Mouse (Mus musculus): ENCODE results near the gene Olfr1425. TPM values are rescaled to one million over a fixed set of nuclear protein-coding genes. Genes with fewer than 3 reads are reported as not detected.
"Not testable (repeated sequence)": the region's sequence is repeated elsewhere in the genome, so short reads cannot be mapped to it uniquely, and the experiment has no call there.

The Olfr1425 gene
- not detected in 2 replicates for polyA plus RNA-seq (2015; fragmentation: Nextera tagmentation; extraction: Ambion mirVana)

DNA sequence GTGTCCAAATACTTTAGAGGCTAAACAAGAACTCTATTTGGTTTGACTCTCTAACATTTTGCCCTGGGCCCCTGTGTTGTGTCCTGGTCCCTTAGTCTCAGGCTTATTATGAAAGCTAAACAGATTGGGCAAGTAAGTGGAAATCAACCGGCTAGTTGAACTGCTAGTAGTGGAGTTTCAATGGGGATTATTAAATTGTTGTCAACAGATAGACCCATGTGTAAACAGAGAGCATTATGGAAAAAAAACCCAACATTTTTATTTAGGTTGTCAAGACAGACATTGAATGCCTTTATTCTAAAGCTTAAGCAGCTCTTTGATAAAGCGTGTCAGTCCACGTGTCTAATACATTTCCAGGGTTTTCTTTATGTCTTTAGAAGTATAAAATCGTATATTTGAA is at the start of gene Olfr1425:
Gene Olfr1425 (minus strand): TSS at position 101 of the 400 bp plus-strand sequence.
- not testable (repeated sequence) for H3K4me2 ChIP-seq (ENCODE audit: low read depth, low read length); H3K4me3 ChIP-seq (ENCODE audit: low read length); H3K36me3 ChIP-seq (ENCODE audit: control insufficient read depth, insufficient read depth, low read length); H3K27me3 ChIP-seq (replicated peaks; ENCODE audit: control insufficient read depth, insufficient read depth, low read length); ATAC-seq; H3K4me1 ChIP-seq (ENCODE audit: control insufficient read depth, insufficient read depth, low read length); H3K9me3 ChIP-seq (ENCODE audit: control insufficient read depth, low read length); H3K9ac ChIP-seq (ENCODE audit: low read depth, low read length); H3K27ac ChIP-seq (ENCODE audit: low read length)
- WGBS: 86% methylated on average over 4 of the region's 4 CpGs

DNA sequence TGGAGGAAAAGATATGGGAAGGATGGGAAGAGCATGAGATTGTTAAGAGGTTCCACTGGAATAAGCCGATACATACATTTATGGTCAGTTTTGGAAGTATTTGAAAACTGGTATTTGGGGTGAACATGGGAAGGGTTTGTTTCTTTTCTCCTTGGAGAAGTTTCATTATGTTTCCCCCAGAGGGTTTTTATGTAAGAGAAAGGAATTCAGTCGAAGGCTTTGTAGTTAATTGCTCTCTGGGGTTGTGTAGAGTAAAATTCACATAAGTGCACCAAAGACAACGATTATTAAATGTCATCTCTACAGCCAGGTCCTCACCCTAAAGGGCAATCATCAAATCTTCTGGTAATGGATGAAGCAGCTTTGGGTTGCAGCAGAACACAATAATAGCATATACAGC is 45.6 kb upstream of the Olfr1425 start, which contains the start of gene Olfr76:
Gene Olfr76 (minus strand): TSS at position 101 of the 400 bp plus-strand sequence.
- Histone ChIP-seq H3K9ac (ENCODE audit: low read depth, low read length) (no peak within 1 kb of the TSS), H3K4me2 (ENCODE audit: low read depth, low read length) (no peak within 1 kb of the TSS), H3K9me3 (ENCODE audit: control insufficient read depth, low read length) (no peaks in the 10 kb centered on the region), H3K4me3 (ENCODE audit: low read length) (no peak within 1 kb of the TSS), H3K27me3 (replicated peaks; ENCODE audit: control insufficient read depth, insufficient read depth, low read length) (no peaks in the 10 kb centered on the region), H3K4me1 (ENCODE audit: control insufficient read depth, insufficient read depth, low read length) (no peaks in the 10 kb centered on the region), H3K27ac (ENCODE audit: low read length) (no peak within 1 kb of the TSS), H3K36me3 (ENCODE audit: control insufficient read depth, insufficient read depth, low read length) (no peaks in the 10 kb centered on the region)
- ATAC-seq: no peak
- 77% methylated on average over 3 of the region's 3 CpGs for WGBS

DNA sequence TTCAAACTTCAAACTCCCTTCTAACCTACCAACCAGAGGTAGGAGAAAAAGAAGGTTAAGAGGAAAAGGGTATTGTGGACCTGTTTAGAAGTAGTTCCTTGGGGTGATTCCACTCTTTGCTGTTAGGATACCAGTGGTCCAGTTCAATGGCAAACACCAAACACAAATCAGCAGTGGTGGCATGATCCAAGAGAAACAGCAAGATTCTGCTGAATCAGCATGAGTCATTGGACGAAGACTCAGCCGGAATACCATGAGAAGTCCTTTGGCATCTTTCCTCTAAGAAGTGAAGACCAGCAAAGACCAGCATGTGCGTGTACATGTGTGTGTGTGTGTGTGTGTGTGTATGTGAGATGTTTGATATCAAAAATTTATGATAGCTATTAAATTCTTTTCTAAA is 38.9 kb upstream of the Olfr1425 start:
- Histone ChIP-seq H3K9me3 (ENCODE audit: control insufficient read depth, low read length) (no peaks in the 10 kb centered on the region), H3K4me1 (ENCODE audit: control insufficient read depth, insufficient read depth, low read length) (no peaks in the 10 kb centered on the region), H3K4me3 (ENCODE audit: low read length) (no peak overlapping the region), H3K9ac (ENCODE audit: low read depth, low read length) (no peak overlapping the region), H3K4me2 (ENCODE audit: low read depth, low read length) (no peak overlapping the region), H3K27ac (ENCODE audit: low read length) (no peak overlapping the region), H3K27me3 (replicated peaks; ENCODE audit: control insufficient read depth, insufficient read depth, low read length) (no peaks in the 10 kb centered on the region), H3K36me3 (ENCODE audit: control insufficient read depth, insufficient read depth, low read length) (no peaks in the 10 kb centered on the region)
- 91% methylated on average over 3 of the region's 3 CpGs for WGBS
- no peak for ATAC-seq

DNA sequence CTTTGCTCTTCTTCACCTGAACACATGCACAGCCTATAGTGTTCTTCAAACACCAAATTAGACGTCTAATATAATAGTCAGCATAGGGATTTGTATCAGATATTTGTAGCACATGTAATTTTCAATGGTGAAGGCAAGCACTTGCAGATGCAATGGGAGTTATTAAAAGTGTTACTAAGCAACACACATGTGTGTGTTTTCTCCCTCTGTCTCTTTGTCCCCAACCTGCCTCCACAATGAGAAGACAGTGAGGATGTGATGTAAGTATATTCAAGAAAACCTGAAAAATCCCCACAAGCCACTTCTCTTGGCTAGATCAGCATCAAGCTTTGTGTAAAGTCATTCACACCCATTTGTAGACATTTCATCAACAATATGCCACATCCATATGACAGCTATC is 38.3 kb upstream of the Olfr1425 start, which contains the start of gene Olfr1428:
Gene Olfr1428 (minus strand): TSS at position 101 of the 400 bp plus-strand sequence.
- Histone ChIP-seq H3K4me3 (ENCODE audit: low read length) (no peak within 1 kb of the TSS), H3K27ac (ENCODE audit: low read length) (no peak within 1 kb of the TSS), H3K4me2 (ENCODE audit: low read depth, low read length) (no peak within 1 kb of the TSS), H3K9ac (ENCODE audit: low read depth, low read length) (no peak within 1 kb of the TSS), H3K36me3 (ENCODE audit: control insufficient read depth, insufficient read depth, low read length) (no peaks in the 10 kb centered on the region), H3K27me3 (replicated peaks; ENCODE audit: control insufficient read depth, insufficient read depth, low read length) (no peaks in the 10 kb centered on the region), H3K9me3 (ENCODE audit: control insufficient read depth, low read length) (no peaks in the 10 kb centered on the region), H3K4me1 (ENCODE audit: control insufficient read depth, insufficient read depth, low read length) (no peaks in the 10 kb centered on the region)
- no peak for ATAC-seq
- WGBS: 74% methylated on average over 1 of the region's 1 CpGs

DNA sequence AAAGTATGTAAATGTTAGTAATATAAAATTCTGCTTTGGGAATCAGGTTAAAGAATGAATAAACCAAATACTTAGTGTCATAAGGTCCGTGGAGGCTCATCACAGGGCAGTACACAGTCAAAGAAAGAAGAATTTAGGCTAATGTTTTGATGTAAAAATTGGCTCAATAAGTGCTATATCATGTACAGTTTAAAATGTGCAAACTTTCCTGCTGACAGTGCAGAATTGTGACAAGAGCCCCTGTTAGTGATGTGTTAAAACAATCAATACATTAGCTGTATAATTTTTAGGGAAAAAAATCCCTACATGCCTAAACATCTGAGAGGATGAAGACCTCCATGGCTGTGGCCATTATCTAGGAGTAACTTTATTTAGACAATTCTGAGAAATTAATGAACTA is 36.3 kb upstream of the Olfr1425 start:
- H3K9ac ChIP-seq (ENCODE audit: low read depth, low read length): no peak overlapping the region
- H3K36me3 ChIP-seq (ENCODE audit: control insufficient read depth, insufficient read depth, low read length): no peaks in the 10 kb centered on the region
- no peak overlapping the region for H3K27ac ChIP-seq (ENCODE audit: low read length)
- H3K27me3 ChIP-seq (replicated peaks; ENCODE audit: control insufficient read depth, insufficient read depth, low read length): no peaks in the 10 kb centered on the region
- H3K9me3 ChIP-seq (ENCODE audit: control insufficient read depth, low read length): no peaks in the 10 kb centered on the region
- H3K4me1 ChIP-seq (ENCODE audit: control insufficient read depth, insufficient read depth, low read length): no peaks in the 10 kb centered on the region
- 53% methylated on average over 1 of the region's 1 CpGs for WGBS
- no peak overlapping the region for H3K4me2 ChIP-seq (ENCODE audit: low read depth, low read length)
- no peak for ATAC-seq
- no peak overlapping the region for H3K4me3 ChIP-seq (ENCODE audit: low read length)

DNA sequence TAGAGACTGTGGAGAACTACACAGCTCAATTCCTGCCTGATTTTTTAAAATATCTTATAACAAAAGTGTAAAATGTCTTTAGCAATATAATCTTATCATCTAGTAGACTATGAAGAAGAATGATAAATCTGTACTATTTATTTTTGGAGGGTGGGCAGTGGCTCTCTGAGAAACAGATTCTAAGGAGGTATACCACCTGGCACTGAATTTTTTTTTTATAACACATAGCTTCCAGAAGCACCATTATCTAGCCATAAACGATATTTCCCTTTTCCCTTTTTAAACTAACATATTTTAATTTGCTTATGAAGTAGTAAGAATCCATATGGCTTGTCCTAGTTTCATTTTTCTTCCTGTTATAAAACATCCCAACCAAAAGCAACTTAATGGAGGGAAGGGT is 27.0 kb upstream of the Olfr1425 start:
- no peaks in the 10 kb centered on the region for H3K9me3 ChIP-seq (ENCODE audit: control insufficient read depth, low read length)
- WGBS: 58% methylated on average over 1 of the region's 1 CpGs
- no peak overlapping the region for H3K27ac ChIP-seq (ENCODE audit: low read length)
- no peaks in the 10 kb centered on the region for H3K27me3 ChIP-seq (replicated peaks; ENCODE audit: control insufficient read depth, insufficient read depth, low read length)
- no peak overlapping the region for H3K4me2 ChIP-seq (ENCODE audit: low read depth, low read length)
- H3K36me3 ChIP-seq (ENCODE audit: control insufficient read depth, insufficient read depth, low read length): no peaks in the 10 kb centered on the region
- no peak overlapping the region for H3K9ac ChIP-seq (ENCODE audit: low read depth, low read length)
- no peak overlapping the region for H3K4me3 ChIP-seq (ENCODE audit: low read length)
- no peaks in the 10 kb centered on the region for H3K4me1 ChIP-seq (ENCODE audit: control insufficient read depth, insufficient read depth, low read length)
- no peak for ATAC-seq

DNA sequence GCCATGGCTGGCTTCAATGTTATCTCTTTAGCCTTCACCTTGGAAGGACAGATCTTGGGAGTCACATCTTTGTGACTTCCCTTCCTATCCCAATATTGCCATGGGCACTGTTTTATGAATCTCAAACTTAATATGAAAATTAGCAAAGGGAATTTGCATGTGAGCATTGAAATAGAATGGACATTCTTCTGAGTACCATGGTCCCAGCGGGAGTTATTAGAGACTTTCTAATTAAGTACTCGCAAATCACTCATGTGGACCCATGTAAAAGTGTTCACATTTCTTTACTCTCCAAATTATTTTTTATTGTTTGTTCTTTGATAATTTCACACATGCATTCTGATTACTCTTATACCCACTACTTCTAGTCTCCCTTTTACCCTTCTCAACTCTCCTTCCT is 25.7 kb upstream of the Olfr1425 start, which contains the start of gene Olfr1427:
Gene Olfr1427 (minus strand): TSS at position 101 of the 400 bp plus-strand sequence.
- Histone ChIP-seq H3K4me1 (ENCODE audit: control insufficient read depth, insufficient read depth, low read length) (no peaks in the 10 kb centered on the region), H3K4me3 (ENCODE audit: low read length) (no peak within 1 kb of the TSS), H3K36me3 (ENCODE audit: control insufficient read depth, insufficient read depth, low read length) (no peaks in the 10 kb centered on the region), H3K27me3 (replicated peaks; ENCODE audit: control insufficient read depth, insufficient read depth, low read length) (no peaks in the 10 kb centered on the region), H3K9me3 (ENCODE audit: control insufficient read depth, low read length) (no peaks in the 10 kb centered on the region), H3K27ac (ENCODE audit: low read length) (no peak within 1 kb of the TSS), H3K4me2 (ENCODE audit: low read depth, low read length) (no peak within 1 kb of the TSS), H3K9ac (ENCODE audit: low read depth, low read length) (no peak within 1 kb of the TSS)
- no peak for ATAC-seq
- 88% methylated on average over 2 of the region's 2 CpGs for WGBS

DNA sequence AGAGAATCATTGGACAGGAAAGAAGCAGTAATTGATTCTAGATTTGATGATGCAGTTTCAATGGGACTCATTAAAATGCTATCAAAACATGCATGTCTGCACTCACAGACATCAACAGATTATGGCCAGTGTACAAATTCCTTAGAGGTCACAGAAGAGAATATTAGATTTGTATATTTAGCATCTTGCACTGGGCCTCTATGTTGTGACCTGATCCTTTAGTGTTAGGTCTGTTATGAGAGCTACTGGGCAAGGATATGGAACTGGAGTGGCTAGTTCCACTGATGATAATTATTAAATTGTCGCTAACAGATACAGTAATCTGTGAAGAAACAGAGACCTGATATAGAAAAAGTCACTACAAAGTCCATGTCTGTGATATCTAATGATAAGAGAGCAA is 14.4 kb upstream of the Olfr1425 start, which contains the start of gene Olfr1426:
Gene Olfr1426 (minus strand): TSS at position 101 of the 400 bp plus-strand sequence.
- Histone ChIP-seq H3K27me3 (replicated peaks; ENCODE audit: control insufficient read depth, insufficient read depth, low read length) (no peaks in the 10 kb centered on the region), H3K4me2 (ENCODE audit: low read depth, low read length) (no peak within 1 kb of the TSS), H3K4me3 (ENCODE audit: low read length) (no peak within 1 kb of the TSS), H3K27ac (ENCODE audit: low read length) (no peak within 1 kb of the TSS), H3K36me3 (ENCODE audit: control insufficient read depth, insufficient read depth, low read length) (no peaks in the 10 kb centered on the region), H3K9ac (ENCODE audit: low read depth, low read length) (no peak within 1 kb of the TSS), H3K4me1 (ENCODE audit: control insufficient read depth, insufficient read depth, low read length) (no peaks in the 10 kb centered on the region), H3K9me3 (ENCODE audit: control insufficient read depth, low read length) (no peaks in the 10 kb centered on the region)
- 85% methylated on average over 1 of the region's 1 CpGs for WGBS
- ATAC-seq: no peak

DNA sequence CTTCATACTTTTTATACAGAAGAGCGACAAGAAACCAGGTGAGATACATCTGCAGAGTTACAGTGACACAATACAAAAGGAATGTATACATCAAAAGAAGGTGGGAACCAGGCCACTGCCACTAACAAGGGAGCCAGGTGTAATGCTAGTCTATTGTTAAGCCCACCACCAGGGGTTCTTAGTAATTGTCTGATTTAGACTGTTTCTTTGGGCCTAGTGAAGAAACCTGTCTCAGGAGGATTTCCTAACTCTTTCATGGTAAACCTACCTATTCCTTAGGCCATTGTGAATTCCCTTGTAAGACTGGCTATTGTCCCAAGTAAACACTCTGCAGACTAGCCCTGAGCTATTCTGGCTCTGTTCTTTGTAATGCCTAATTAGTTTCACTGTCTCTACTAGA is 8.0 kb downstream of the Olfr1425 start:
- not testable (repeated sequence) for ATAC-seq; H3K4me2 ChIP-seq (ENCODE audit: low read depth, low read length); H3K4me1 ChIP-seq (ENCODE audit: control insufficient read depth, insufficient read depth, low read length); H3K27me3 ChIP-seq (replicated peaks; ENCODE audit: control insufficient read depth, insufficient read depth, low read length); H3K9me3 ChIP-seq (ENCODE audit: control insufficient read depth, low read length); H3K4me3 ChIP-seq (ENCODE audit: low read length); H3K36me3 ChIP-seq (ENCODE audit: control insufficient read depth, insufficient read depth, low read length); H3K27ac ChIP-seq (ENCODE audit: low read length); H3K9ac ChIP-seq (ENCODE audit: low read depth, low read length)
- WGBS: 75% methylated on average over 1 of the region's 1 CpGs

DNA sequence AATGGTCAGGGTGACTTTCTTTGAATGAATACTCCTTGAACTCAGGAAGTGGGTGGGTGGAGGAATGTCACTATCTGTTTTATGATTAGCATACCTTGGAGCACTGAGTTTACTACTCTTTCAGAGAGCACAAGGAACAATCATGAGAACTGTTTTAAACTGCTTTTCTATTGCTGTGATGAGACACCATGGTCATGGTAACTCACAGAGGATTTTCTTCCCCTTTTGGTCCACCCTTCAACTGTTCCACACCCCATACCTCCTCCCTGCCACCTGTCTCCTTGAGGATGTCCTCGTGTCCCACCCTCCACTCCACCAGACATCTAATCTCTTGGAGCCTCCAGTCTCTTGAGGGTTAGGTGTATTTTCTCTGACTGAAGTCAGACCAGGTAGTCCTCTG is 9.7 kb downstream of the Olfr1425 start:
- not testable (repeated sequence) for ATAC-seq; H3K27me3 ChIP-seq (replicated peaks; ENCODE audit: control insufficient read depth, insufficient read depth, low read length); H3K27ac ChIP-seq (ENCODE audit: low read length); H3K9me3 ChIP-seq (ENCODE audit: control insufficient read depth, low read length); H3K9ac ChIP-seq (ENCODE audit: low read depth, low read length); H3K4me3 ChIP-seq (ENCODE audit: low read length); H3K4me2 ChIP-seq (ENCODE audit: low read depth, low read length); H3K4me1 ChIP-seq (ENCODE audit: control insufficient read depth, insufficient read depth, low read length); H3K36me3 ChIP-seq (ENCODE audit: control insufficient read depth, insufficient read depth, low read length)
- 61% methylated on average over 1 of the region's 1 CpGs for WGBS

Data from intestine, embryonic 16.5 days (tissue).